ENCODE assay signal across 8 mouse cellular contexts in the genomic region with DNA sequence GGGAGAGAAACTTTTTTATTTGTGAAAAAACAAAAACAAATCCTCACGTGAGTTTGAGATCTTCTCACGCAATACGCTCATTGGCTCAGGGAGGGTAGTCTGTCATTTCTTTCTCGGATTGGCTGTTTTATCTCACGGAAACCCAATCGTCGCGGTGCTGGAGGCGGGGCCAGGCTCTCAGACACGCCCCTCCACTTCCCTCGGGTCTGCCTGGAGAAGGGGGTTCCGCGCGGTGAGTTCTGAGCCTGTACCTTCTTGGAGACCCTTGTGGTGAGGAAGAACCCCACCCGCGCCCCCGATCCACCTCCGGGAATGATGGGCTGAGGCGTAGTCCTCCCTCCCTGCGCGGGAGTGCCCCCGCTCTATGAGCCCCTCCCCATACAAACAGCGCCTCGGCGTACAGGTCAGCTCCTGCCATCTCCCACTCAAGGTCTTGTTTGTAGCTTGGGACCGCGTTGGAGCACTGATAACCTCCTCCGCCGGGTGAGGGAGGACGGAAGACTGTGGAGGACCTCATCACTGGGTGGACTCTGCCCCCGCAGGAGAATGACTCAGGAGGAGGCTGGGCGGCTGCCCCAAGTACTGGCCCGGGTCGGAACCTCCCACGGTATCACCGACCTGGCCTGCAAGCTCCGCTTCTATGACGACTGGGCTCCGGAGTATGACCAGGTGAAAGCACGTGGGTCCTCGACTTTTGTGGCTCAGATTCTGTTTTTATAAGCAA. TPM values are rescaled to one million over a fixed set of nuclear protein-coding genes. Genes with fewer than 3 reads are reported as not detected.
DNase-seq lines count a peak whose midpoint lies in the region; ATAC-seq and TF ChIP-seq lines count a peak whose summit lies in the region.

A gene (plus strand): TSS at position 190 of the 724 bp plus-strand sequence.

- under 1% methylated on average over 41 of the region's 41 CpGs for WGBS in bone marrow, adult 2 months
- WGBS in embryonic facial prominence, embryonic 15.5 days, result under 1% methylated on average over 41 of the region's 41 CpGs
- under 1% methylated on average over 41 of the region's 41 CpGs for WGBS in kidney, embryonic 14.5 days
- under 1% methylated on average over 41 of the region's 41 CpGs for WGBS in limb, embryonic 15.5 days

- ATAC-seq in embryonic facial prominence, embryonic 15.5 days (ENCODE audit: insufficient number of reproducible peaks, low FRiP score, low TSS enrichment, low read depth), result peak; percentile 91
- ATAC-seq in kidney, embryonic 14.5 days (ENCODE audit: low FRiP score, low TSS enrichment), result peak; percentile 97
- peak; percentile 85 for ATAC-seq in limb, embryonic 15.5 days (ENCODE audit: insufficient number of reproducible peaks, low FRiP score, low TSS enrichment, low read depth)

- H3K4me1 ChIP-seq in bone marrow, adult 2 months (ENCODE audit: control insufficient read depth, insufficient read depth, low read length), result no peaks in the 10 kb centered on the region
- H3K4me1 ChIP-seq in embryonic facial prominence, embryonic 15.5 days, result peaks cover 17% of the 10 kb centered on the region; the same call in 1 of the 2 replicates
- no peaks in the 10 kb centered on the region for H3K4me1 ChIP-seq in kidney, embryonic 14.5 days (ENCODE audit: control insufficient read depth, insufficient read depth, low read length)
- peaks cover 7% of the 10 kb centered on the region for H3K4me1 ChIP-seq in limb, embryonic 15.5 days

- H3K36me3 ChIP-seq in embryonic facial prominence, embryonic 15.5 days, result no peaks in the 10 kb centered on the region
- H3K36me3 ChIP-seq in kidney, embryonic 14.5 days (ENCODE audit: control insufficient read depth, insufficient read depth, low read length), result no peaks in the 10 kb centered on the region
- H3K36me3 ChIP-seq in limb, embryonic 15.5 days, result no peaks in the 10 kb centered on the region; the same call in 1 of the 2 replicates

- H3K4me3 ChIP-seq in bone marrow, adult 2 months (replicated peaks; ENCODE audit: control insufficient read depth, low read depth, low read length), result peak within 1 kb of the TSS; percentile 85
- peak within 1 kb of the TSS; percentile 71 for H3K4me3 ChIP-seq in embryonic facial prominence, embryonic 15.5 days (replicated peaks)
- peak within 1 kb of the TSS; percentile 76 for H3K4me3 ChIP-seq in kidney, embryonic 14.5 days (ENCODE audit: low read length)
- H3K4me3 ChIP-seq in limb, embryonic 15.5 days, result peak within 1 kb of the TSS; percentile 76

- H3K9ac ChIP-seq in embryonic facial prominence, embryonic 15.5 days, result peak within 1 kb of the TSS; percentile 77
- H3K9ac ChIP-seq in kidney, embryonic 14.5 days (ENCODE audit: low read depth, low read length), result peak within 1 kb of the TSS; percentile 74
- peak within 1 kb of the TSS; percentile 72 for H3K9ac ChIP-seq in limb, embryonic 15.5 days

- peak; percentile 49; the same call in 1 of the 2 replicates for TF ChIP-seq POLR2A in bone marrow, adult 2 months (IDR thresholded peaks at IDR 0.05; ENCODE audit: borderline replicate concordance, control insufficient read depth, low read depth, low read length)

- no peaks in the 10 kb centered on the region for H3K27me3 ChIP-seq in embryonic facial prominence, embryonic 15.5 days
- no peaks in the 10 kb centered on the region for H3K27me3 ChIP-seq in kidney, embryonic 14.5 days (ENCODE audit: control insufficient read depth, insufficient read depth, low read length)
- H3K27me3 ChIP-seq in limb, embryonic 15.5 days, result no peaks in the 10 kb centered on the region

- peak within 1 kb of the TSS; percentile 94 for H3K4me2 ChIP-seq in embryonic facial prominence, embryonic 15.5 days (replicated peaks)
- H3K4me2 ChIP-seq in kidney, embryonic 14.5 days (replicated peaks; ENCODE audit: low read depth, low read length), result peak within 1 kb of the TSS; percentile 94
- H3K4me2 ChIP-seq in limb, embryonic 15.5 days, result peak within 1 kb of the TSS; percentile 87

- H3K27ac ChIP-seq in bone marrow, adult 2 months (ENCODE audit: control insufficient read depth, insufficient read depth, low read depth, low read length, poor library complexity), result peak within 1 kb of the TSS; percentile 90
- peak within 1 kb of the TSS; percentile 75 for H3K27ac ChIP-seq in embryonic facial prominence, embryonic 15.5 days (replicated peaks)
- peak within 1 kb of the TSS; percentile 83 for H3K27ac ChIP-seq in kidney, embryonic 14.5 days (ENCODE audit: low read depth, low read length)
- H3K27ac ChIP-seq in limb, embryonic 15.5 days, result peak within 1 kb of the TSS; percentile 67

- no peak for TF ChIP-seq CTCF in bone marrow, adult 2 months (IDR thresholded peaks at IDR 0.05; ENCODE audit: control insufficient read depth, insufficient read depth, low read length)

- DNase-seq in 416B (ENCODE audit: low read depth), result peak; percentile 95
- DNase-seq in heart, adult 9 months (ENCODE audit: low spot score in 2 of 2), result peak; percentile 89 to 93
- DNase-seq in monocyte, adult 2 months (ENCODE audit: low read depth in 1 of 2, low spot score in 2 of 2), result peak; percentile 51 to 73
- peak; percentile 83 to 91 for DNase-seq in spleen, postnatal 36 days (ENCODE audit: low spot score in 2 of 2)

- H3K9me3 ChIP-seq in embryonic facial prominence, embryonic 15.5 days (replicated peaks), result no peaks in the 10 kb centered on the region
- H3K9me3 ChIP-seq in kidney, embryonic 14.5 days (ENCODE audit: control insufficient read depth, low read length), result no peaks in the 10 kb centered on the region
- no peaks in the 10 kb centered on the region for H3K9me3 ChIP-seq in limb, embryonic 15.5 days

RNA-seq across cellular contexts. Expression of the gene that starts here (rescaled TPM):
- 9.9 and 11.4 TPM in 2 replicates for polyA plus RNA-seq in bone marrow, adult 2 months (2011; ENCODE audit: insufficient read depth, insufficient read length, low replicate concordance, missing spikeins)
- polyA plus RNA-seq in embryonic facial prominence, embryonic 15.5 days (2015; fragmentation: Nextera tagmentation; extraction: Ambion mirVana), result 20.1 and 20.4 TPM in 2 replicates
- polyA plus RNA-seq in kidney, embryonic 14.5 days (2014; fragmentation: Nextera tagmentation; extraction: Ambion mirVana), result 19.4 and 26.6 TPM in 2 replicates
- 13.9 and 17.0 TPM in 2 replicates for polyA plus RNA-seq in limb, embryonic 15.5 days (2015; fragmentation: Nextera tagmentation; extraction: Ambion mirVana)

Comparison
In these comparisons a context has a peak if more than half of its experiments do, and no peak if none do; other contexts are left out.
1. Peak in every context shown above with its lines: DNase-seq, ATAC-seq, H3K4me3 ChIP-seq and H3K27ac ChIP-seq.